Mouse (Mus musculus) neural tube, embryonic 14.5 days (tissue): ENCODE data around the gene Pik3cd. TPM values are rescaled to one million over a fixed set of nuclear protein-coding genes. Genes with fewer than 3 reads are reported as not detected.

Experiments
- ATAC-seq: fragments of 200-750 bp; cut with Nextera tagmentation; 2 replicates; pipeline ENCODE4 v1.8.0; 2017; ENCODE audit warnings: low read depth, mild to moderate bottlenecking, moderate TSS enrichment, moderate library complexity
- H3K27ac ChIP-seq: fragments of 300-500 bp; sonication (generic); 2 replicates; pipeline ENCODE4 v1.5.1; 2014; ENCODE audit warnings: low read depth, mild to moderate bottlenecking, control low read depth, low read length, moderate library complexity, mixed read lengths
- H3K27me3 ChIP-seq: fragments of 300-500 bp; sonication (generic); 2 replicates; pipeline ENCODE4 v1.6.1; 2014; ENCODE audit warnings: low read length; ENCODE audit not compliant: control insufficient read depth, insufficient read depth
- H3K36me3 ChIP-seq: fragments of 300-500 bp; sonication (generic); 2 replicates; pipeline ENCODE4 v1.6.1; 2014; ENCODE audit warnings: low read length, mixed read lengths; ENCODE audit not compliant: control insufficient read depth, insufficient read depth
- H3K4me1 ChIP-seq: fragments of 300-500 bp; sonication (generic); 2 replicates; pipeline ENCODE4 v1.6.1; 2014; ENCODE audit warnings: low read length; ENCODE audit not compliant: control insufficient read depth, insufficient read depth
- H3K4me2 ChIP-seq: fragments of 300-500 bp; sonication (generic); 2 replicates; pipeline ENCODE4 v1.6.1; 2014; ENCODE audit warnings: mild to moderate bottlenecking, low read depth, low read length, control low read depth
- H3K4me3 ChIP-seq: fragments of 300-500 bp; sonication (generic); 2 replicates; pipeline ENCODE4 v1.5.1; 2014; ENCODE audit warnings: low read depth, low read length, control low read depth, mixed read lengths
- H3K9ac ChIP-seq: fragments of 300-500 bp; sonication (generic); replicated peaks from 2 replicates; pipeline ENCODE4 v1.6.1; 2014; ENCODE audit warnings: low read depth, mild to moderate bottlenecking, control low read depth, low read length, mixed read lengths
- H3K9me3 ChIP-seq: fragments of 300-500 bp; sonication (generic); 2 replicates; pipeline ENCODE4 v1.6.1; 2016; ENCODE audit warnings: low read length; ENCODE audit not compliant: control insufficient read depth
- WGBS: fragments of 180-500 bp; shearing (Covaris S2); extraction: QIAGEN DNeasy Blood & Tissue Kit; methylation state at CpG from one replicate; pipeline ENCODE4 v1.1.7; 2014; 5-methylcytosine and 5-hydroxymethylcytosine counted together
- polyA plus RNA-seq: library from polyadenylated mRNA; unstranded; fragments of >200 nt; fragmentation: Nextera tagmentation; extraction: Ambion mirVana; gene quantifications from 2 replicates; pipeline ENCODE4 v1.2.1, GENCODE M21; 2014

Pik3cd gene
- polyA plus RNA-seq, 1 experiment from 2014 or later: 16.5 TPM

- Histone ChIP-seq H3K27ac (peak within 1 kb of the TSS; percentile 80), H3K9ac (peak within 1 kb of the TSS; percentile 88), H3K4me3 (peak within 1 kb of the TSS; percentile 97), H3K4me1 (peaks cover 45% of the 10 kb centered on the region), H3K27me3 (no peaks in the 10 kb centered on the region), H3K36me3 (peaks cover 3% of the 10 kb centered on the region; the same call in 1 of the 2 replicates), H3K4me2 (peak within 1 kb of the TSS; percentile 97), H3K9me3 (no peaks in the 10 kb centered on the region)
- WGBS: under 1% methylated on average over 66 of the region's 97 CpGs
- ATAC-seq: peak; percentile 90
These were observed 35.3 kb upstream of the Pik3cd start, which contains the start of gene Tmem201 for GRCm38 (mm10) chr4:149737383-149738324. Gene Tmem201 (minus strand): TSS chr4:149738044.

- no peak for ATAC-seq
- H3K27ac ChIP-seq: no peak overlapping the region
- H3K36me3 ChIP-seq: peaks cover 2% of the 10 kb centered on the region; the same call in 1 of the 2 replicates
- H3K27me3 ChIP-seq: no peaks in the 10 kb centered on the region
- peaks cover 49% of the 10 kb centered on the region for H3K4me1 ChIP-seq
- H3K9me3 ChIP-seq: no peaks in the 10 kb centered on the region
- H3K4me2 ChIP-seq: peak overlapping the region; percentile 97
- H3K4me3 ChIP-seq: peak overlapping the region; percentile 97
- peak overlapping the region; percentile 88 for H3K9ac ChIP-seq
- 40% methylated on average over 4 of the region's 4 CpGs for WGBS
These were observed 34.2 kb upstream of the Pik3cd start for GRCm38 (mm10) chr4:149736581-149736980.

GRCm38 (mm10) chr4:149735624-149736250 lies 33.4 kb upstream of the Pik3cd start:
- Histone ChIP-seq H3K4me3 (no peak overlapping the region), H3K4me2 (peak overlapping the region; percentile 97; the same call in 1 of the 2 replicates), H3K27ac (no peak overlapping the region), H3K27me3 (no peaks in the 10 kb centered on the region), H3K9me3 (no peaks in the 10 kb centered on the region), H3K36me3 (0 out of 2 replicates have a peak, but pooled peaks cover 2% of the 10 kb centered on the region), H3K9ac (no peak overlapping the region), H3K4me1 (peaks cover 49% of the 10 kb centered on the region)
- ATAC-seq: no peak
- WGBS: 88% methylated on average over 5 of the region's 5 CpGs

- Histone ChIP-seq H3K4me1 (peaks cover 49% of the 10 kb centered on the region), H3K9ac (no peak overlapping the region), H3K4me2 (no peak overlapping the region; the same call in 1 of the 2 replicates), H3K27ac (no peak overlapping the region; the same call in 1 of the 2 replicates), H3K27me3 (no peaks in the 10 kb centered on the region), H3K9me3 (no peaks in the 10 kb centered on the region), H3K36me3 (0 out of 2 replicates have a peak, but pooled peaks cover 3% of the 10 kb centered on the region), H3K4me3 (no peak overlapping the region)
- WGBS: 79% methylated on average over 10 of the region's 10 CpGs
- no peak for ATAC-seq
These were observed 32.5 kb upstream of the Pik3cd start for GRCm38 (mm10) chr4:149734730-149735475.

GRCm38 (mm10) chr4:149734246-149734645 lies 31.9 kb upstream of the Pik3cd start:
- Histone ChIP-seq H3K4me2 (peak overlapping the region; percentile 16; the same call in 1 of the 2 replicates), H3K9ac (0 out of 2 replicates have a peak overlapping the region, but pooled peaks have one; percentile 28), H3K4me3 (no peak overlapping the region), H3K27me3 (no peaks in the 10 kb centered on the region), H3K36me3 (peaks cover 9% of the 10 kb centered on the region; the same call in 1 of the 2 replicates), H3K9me3 (no peaks in the 10 kb centered on the region), H3K27ac (peak overlapping the region; percentile 81), H3K4me1 (peaks cover 49% of the 10 kb centered on the region)
- ATAC-seq: no peak
- 90% methylated on average over 6 of the region's 6 CpGs for WGBS

- WGBS: 16% methylated on average over 6 of the region's 6 CpGs
- Histone ChIP-seq H3K4me1 (peaks cover 49% of the 10 kb centered on the region), H3K9ac (peak overlapping the region; percentile 28; the same call in 1 of the 2 replicates)
These were observed 31.4 kb upstream of the Pik3cd start for GRCm38 (mm10) chr4:149733748-149734147.

GRCm38 (mm10) chr4:149732800-149733199 lies 30.4 kb upstream of the Pik3cd start:
- peaks cover 16% of the 10 kb centered on the region for H3K36me3 ChIP-seq
- no peak overlapping the region for H3K4me3 ChIP-seq
- no peak for ATAC-seq
- H3K27ac ChIP-seq: no peak overlapping the region
- H3K4me2 ChIP-seq: no peak overlapping the region
- H3K9me3 ChIP-seq: no peaks in the 10 kb centered on the region
- no peak overlapping the region for H3K9ac ChIP-seq
- 77% methylated on average over 10 of the region's 10 CpGs for WGBS
- H3K4me1 ChIP-seq: peaks cover 49% of the 10 kb centered on the region
- no peaks in the 10 kb centered on the region for H3K27me3 ChIP-seq

More at GRCm38 (mm10) chr4:149733748-149734147, 31.4 kb upstream of the Pik3cd start:
- H3K9me3 ChIP-seq: no peaks in the 10 kb centered on the region
- H3K4me3 ChIP-seq: no peak overlapping the region
- peak overlapping the region; percentile 16; the same call in 1 of the 2 replicates for H3K4me2 ChIP-seq
- peak overlapping the region; percentile 81 for H3K27ac ChIP-seq
- no peak for ATAC-seq
- peaks cover 14% of the 10 kb centered on the region; the same call in 1 of the 2 replicates for H3K36me3 ChIP-seq
- no peaks in the 10 kb centered on the region for H3K27me3 ChIP-seq

GRCm38 (mm10) chr4:149732313-149732712 lies 29.9 kb upstream of the Pik3cd start:
- ATAC-seq: no peak
- Histone ChIP-seq H3K27ac (no peak overlapping the region), H3K27me3 (no peaks in the 10 kb centered on the region), H3K4me3 (no peak overlapping the region), H3K4me2 (no peak overlapping the region), H3K9me3 (no peaks in the 10 kb centered on the region), H3K4me1 (peaks cover 49% of the 10 kb centered on the region), H3K36me3 (peaks cover 21% of the 10 kb centered on the region), H3K9ac (no peak overlapping the region)
- 84% methylated on average over 3 of the region's 3 CpGs for WGBS
